Mouse (Mus musculus) stomach, embryonic 15.5 days (tissue): Measurements from ENCODE around the gene Elovl6. TPM values are rescaled to one million over a fixed set of nuclear protein-coding genes. Genes with fewer than 3 reads are reported as not detected.

Source experiments
- ATAC-seq: fragments of 200-750 bp; cut with Nextera tagmentation; 2 replicates; pipeline ENCODE4 v1.8.0; 2017; ENCODE audit warnings: low read depth, moderate number of reproducible peaks, moderate TSS enrichment; ENCODE audit not compliant: insufficient read depth, low FRiP score
- H3K27ac ChIP-seq: fragments of 300-500 bp; sonication (generic); 2 replicates; pipeline ENCODE4 v1.5.1; 2015; ENCODE audit warnings: mild to moderate bottlenecking, inconsistent platforms
- H3K27me3 ChIP-seq: fragments of 300-500 bp; sonication (generic); replicated peaks from 2 replicates; pipeline ENCODE4 v1.6.1; 2015; ENCODE audit warnings: inconsistent platforms
- H3K36me3 ChIP-seq: fragments of 300-500 bp; sonication (generic); 2 replicates; pipeline ENCODE4 v1.6.1; 2015; ENCODE audit warnings: inconsistent platforms
- H3K4me1 ChIP-seq: fragments of 300-500 bp; sonication (generic); 2 replicates; pipeline ENCODE4 v1.6.1; 2015; ENCODE audit warnings: inconsistent platforms
- H3K4me2 ChIP-seq: fragments of 300-500 bp; sonication (generic); 2 replicates; pipeline ENCODE4 v1.6.1; 2015; ENCODE audit warnings: mild to moderate bottlenecking, inconsistent platforms
- H3K4me3 ChIP-seq: fragments of 300-500 bp; sonication (generic); replicated peaks from 2 replicates; pipeline ENCODE4 v1.5.1; 2015; ENCODE audit warnings: inconsistent platforms
- H3K9ac ChIP-seq: fragments of 300-500 bp; sonication (generic); 2 replicates; pipeline ENCODE4 v1.6.1; 2015; ENCODE audit warnings: inconsistent platforms
- H3K9me3 ChIP-seq: fragments of 300-500 bp; sonication (generic); 2 replicates; pipeline ENCODE4 v1.6.1; 2016; ENCODE audit warnings: inconsistent platforms
- WGBS: fragments of 180-500 bp; shearing (Covaris S2); methylation state at CpG from one replicate; pipeline ENCODE4 v1.1.7; 2015; 5-methylcytosine and 5-hydroxymethylcytosine counted together
- polyA plus RNA-seq: library from polyadenylated mRNA; unstranded; fragments of >200 nt; fragmentation: Nextera tagmentation; extraction: Ambion mirVana; gene quantifications from 2 replicates; pipeline ENCODE4 v1.2.1, GENCODE M21; 2015

Gene Elovl6
- polyA plus RNA-seq, 1 experiment from 2014 or later: 41.2 TPM

DNA sequence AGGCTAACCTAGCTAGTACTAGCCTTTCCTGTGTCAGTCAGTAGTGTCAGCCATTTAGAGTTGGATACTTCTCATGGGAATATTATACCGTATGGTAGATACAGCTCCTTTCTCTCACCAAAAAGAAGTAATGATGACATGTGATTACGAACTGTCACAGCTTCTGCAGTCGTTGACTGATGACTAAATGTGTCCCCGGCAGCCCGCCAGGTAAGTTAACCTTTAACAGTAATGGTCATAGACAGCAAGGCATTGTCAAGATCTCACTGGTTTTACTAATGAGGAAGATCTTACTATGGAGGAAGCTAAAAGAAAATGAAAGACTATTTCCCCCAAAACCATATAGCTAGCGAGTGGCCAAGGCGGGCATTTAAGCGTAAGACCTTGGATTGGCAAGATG lies 38.8 kb downstream of the Elovl6 start:
- Histone ChIP-seq H3K36me3 (no peaks in the 10 kb centered on the region), H3K4me1 (0 out of 2 replicates have a peak, but pooled peaks cover 3% of the 10 kb centered on the region), H3K27ac (no peak overlapping the region), H3K4me2 (no peak overlapping the region), H3K9ac (no peak overlapping the region), H3K27me3 (no peaks in the 10 kb centered on the region), H3K4me3 (no peak overlapping the region), H3K9me3 (no peaks in the 10 kb centered on the region)
- ATAC-seq: no peak
- 88% methylated on average over 8 of the region's 8 CpGs for WGBS

DNA sequence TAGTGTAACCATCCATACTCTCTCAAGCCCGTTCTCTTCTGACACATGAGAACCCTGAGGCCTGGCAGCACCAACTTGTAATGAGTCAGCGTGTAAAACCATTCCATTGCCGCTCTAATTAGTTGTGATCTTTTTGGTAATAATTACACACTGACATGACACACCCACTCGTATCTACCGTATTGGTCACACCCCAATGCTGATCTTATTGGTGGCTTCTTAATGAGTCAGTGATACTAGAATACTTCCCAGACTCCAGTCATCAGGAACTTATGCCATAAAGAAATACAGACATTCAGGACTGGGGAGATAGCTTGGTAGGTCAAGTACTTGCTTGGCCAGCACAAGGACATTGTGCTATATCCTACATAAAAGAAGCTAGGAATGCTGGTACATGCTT lies 39.5 kb downstream of the Elovl6 start:
- H3K4me2 ChIP-seq: no peak overlapping the region
- WGBS: 86% methylated on average over 5 of the region's 5 CpGs
- H3K4me3 ChIP-seq: no peak overlapping the region
- no peaks in the 10 kb centered on the region for H3K27me3 ChIP-seq
- no peak overlapping the region for H3K27ac ChIP-seq
- ATAC-seq: no peak
- no peaks in the 10 kb centered on the region for H3K9me3 ChIP-seq
- H3K4me1 ChIP-seq: 0 out of 2 replicates have a peak, but pooled peaks cover 3% of the 10 kb centered on the region
- H3K9ac ChIP-seq: no peak overlapping the region
- H3K36me3 ChIP-seq: 0 out of 2 replicates have a peak, but pooled peaks cover 3% of the 10 kb centered on the region

DNA sequence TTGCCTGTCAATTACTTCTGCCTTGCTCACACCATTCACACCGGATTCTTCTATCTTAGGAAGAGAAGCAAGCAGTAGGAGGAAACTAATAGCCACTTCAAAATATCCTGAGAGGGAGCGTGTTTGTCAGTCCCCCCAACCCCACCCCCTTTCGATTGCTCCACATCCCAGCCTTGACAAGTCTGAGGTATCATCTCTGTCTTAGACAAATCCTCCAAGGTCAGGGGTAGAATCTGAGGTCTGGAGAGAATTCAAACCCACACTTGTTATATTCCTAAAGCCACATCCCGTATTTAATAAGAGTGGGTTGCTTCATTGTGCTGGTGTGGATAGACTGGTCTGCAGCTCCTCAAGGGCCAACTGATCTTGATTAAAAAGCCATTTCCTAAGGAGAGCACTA lies 40.8 kb downstream of the Elovl6 start:
- H3K36me3 ChIP-seq: 0 out of 2 replicates have a peak, but pooled peaks cover 4% of the 10 kb centered on the region
- no peaks in the 10 kb centered on the region for H3K9me3 ChIP-seq
- no peak overlapping the region for H3K4me3 ChIP-seq
- no peaks in the 10 kb centered on the region for H3K27me3 ChIP-seq
- no peak for ATAC-seq
- 0 out of 2 replicates have a peak, but pooled peaks cover 3% of the 10 kb centered on the region for H3K4me1 ChIP-seq
- no peak overlapping the region for H3K27ac ChIP-seq
- 81% methylated on average over 4 of the region's 4 CpGs for WGBS
- no peak overlapping the region for H3K4me2 ChIP-seq
- no peak overlapping the region for H3K9ac ChIP-seq

DNA sequence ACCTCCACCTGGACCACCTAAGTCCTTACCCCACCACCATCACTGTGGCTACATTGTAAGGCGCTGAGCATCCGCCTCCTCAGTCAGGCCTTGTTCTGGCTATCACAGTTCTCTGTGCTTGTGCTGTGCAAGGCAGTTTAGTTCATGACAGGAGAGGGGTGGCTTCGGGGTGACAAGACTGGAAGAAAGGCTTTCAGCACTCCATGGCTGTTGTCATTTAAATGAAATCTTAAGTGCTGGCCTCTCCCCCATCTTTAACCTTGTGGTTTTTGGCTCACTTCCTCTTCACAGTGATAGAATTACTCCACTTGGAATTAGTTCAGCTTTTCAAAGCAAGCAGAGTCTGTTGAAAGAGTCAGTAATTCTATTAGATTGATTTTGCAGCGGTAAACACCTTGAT lies 41.5 kb downstream of the Elovl6 start:
- no peaks in the 10 kb centered on the region for H3K9me3 ChIP-seq
- WGBS: 86% methylated on average over 4 of the region's 4 CpGs

DNA sequence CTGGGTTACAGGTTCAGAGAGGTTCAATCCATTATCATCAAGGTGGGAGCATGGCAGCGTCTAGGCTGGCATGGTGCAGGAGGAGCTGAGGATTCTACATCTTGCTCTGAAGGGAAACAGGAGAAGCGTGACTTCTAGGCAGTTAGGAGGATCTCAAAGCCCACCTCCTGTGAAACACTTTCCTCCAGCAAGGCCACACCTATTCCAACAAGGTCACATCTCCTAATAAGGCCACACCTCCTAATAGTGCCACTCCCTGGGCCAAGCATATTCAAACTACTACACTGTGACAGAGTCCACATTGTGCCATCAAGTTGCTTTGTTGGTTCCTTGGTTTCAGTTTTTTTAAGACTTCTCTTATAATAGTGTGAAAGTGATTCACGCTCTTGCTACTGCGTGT lies 42.9 kb downstream of the Elovl6 start:
- no peak overlapping the region for H3K4me2 ChIP-seq
- no peak overlapping the region for H3K9ac ChIP-seq
- no peaks in the 10 kb centered on the region for H3K27me3 ChIP-seq
- H3K4me1 ChIP-seq: 0 out of 2 replicates have a peak, but pooled peaks cover 3% of the 10 kb centered on the region
- no peak overlapping the region for H3K27ac ChIP-seq
- no peaks in the 10 kb centered on the region for H3K9me3 ChIP-seq
- H3K4me3 ChIP-seq: no peak overlapping the region
- H3K36me3 ChIP-seq: 0 out of 2 replicates have a peak, but pooled peaks cover 4% of the 10 kb centered on the region
- no peak for ATAC-seq
- 94% methylated on average over 4 of the region's 4 CpGs for WGBS

More for the DNA sequence above, 41.5 kb downstream of the Elovl6 start:
- H3K27ac ChIP-seq: no peak overlapping the region
- H3K4me3 ChIP-seq: no peak overlapping the region
- 0 out of 2 replicates have a peak, but pooled peaks cover 4% of the 10 kb centered on the region for H3K36me3 ChIP-seq
- no peak for ATAC-seq
- no peak overlapping the region for H3K9ac ChIP-seq
- no peak overlapping the region for H3K4me2 ChIP-seq
- H3K4me1 ChIP-seq: 0 out of 2 replicates have a peak, but pooled peaks cover 3% of the 10 kb centered on the region
- H3K27me3 ChIP-seq: no peaks in the 10 kb centered on the region

DNA sequence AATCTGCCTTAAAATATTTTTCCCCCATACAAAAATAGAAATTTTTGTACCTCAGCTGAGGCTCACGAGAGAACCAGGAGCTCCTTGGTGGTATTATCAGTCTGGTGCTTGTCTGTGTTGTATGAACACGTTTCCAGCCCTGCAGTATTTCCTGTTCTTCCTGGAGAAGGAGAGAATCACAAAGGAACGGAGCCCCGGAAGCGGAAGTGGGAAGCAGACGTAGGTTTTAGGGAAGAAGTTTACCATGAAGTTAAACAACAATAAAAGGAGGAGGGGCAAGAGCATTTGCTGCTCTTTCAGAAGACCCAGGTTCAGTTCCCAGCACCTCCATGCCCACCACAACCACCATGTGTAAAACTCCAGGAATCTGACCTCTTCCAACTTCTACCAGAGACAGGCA lies 44.4 kb downstream of the Elovl6 start:
- Histone ChIP-seq H3K4me1 (0 out of 2 replicates have a peak, but pooled peaks cover 3% of the 10 kb centered on the region), H3K4me2 (no peak overlapping the region), H3K27ac (no peak overlapping the region), H3K36me3 (0 out of 2 replicates have a peak, but pooled peaks cover 4% of the 10 kb centered on the region), H3K4me3 (no peak overlapping the region), H3K27me3 (no peaks in the 10 kb centered on the region), H3K9ac (no peak overlapping the region), H3K9me3 (no peaks in the 10 kb centered on the region)
- ATAC-seq: no peak
- 91% methylated on average over 6 of the region's 6 CpGs for WGBS

DNA sequence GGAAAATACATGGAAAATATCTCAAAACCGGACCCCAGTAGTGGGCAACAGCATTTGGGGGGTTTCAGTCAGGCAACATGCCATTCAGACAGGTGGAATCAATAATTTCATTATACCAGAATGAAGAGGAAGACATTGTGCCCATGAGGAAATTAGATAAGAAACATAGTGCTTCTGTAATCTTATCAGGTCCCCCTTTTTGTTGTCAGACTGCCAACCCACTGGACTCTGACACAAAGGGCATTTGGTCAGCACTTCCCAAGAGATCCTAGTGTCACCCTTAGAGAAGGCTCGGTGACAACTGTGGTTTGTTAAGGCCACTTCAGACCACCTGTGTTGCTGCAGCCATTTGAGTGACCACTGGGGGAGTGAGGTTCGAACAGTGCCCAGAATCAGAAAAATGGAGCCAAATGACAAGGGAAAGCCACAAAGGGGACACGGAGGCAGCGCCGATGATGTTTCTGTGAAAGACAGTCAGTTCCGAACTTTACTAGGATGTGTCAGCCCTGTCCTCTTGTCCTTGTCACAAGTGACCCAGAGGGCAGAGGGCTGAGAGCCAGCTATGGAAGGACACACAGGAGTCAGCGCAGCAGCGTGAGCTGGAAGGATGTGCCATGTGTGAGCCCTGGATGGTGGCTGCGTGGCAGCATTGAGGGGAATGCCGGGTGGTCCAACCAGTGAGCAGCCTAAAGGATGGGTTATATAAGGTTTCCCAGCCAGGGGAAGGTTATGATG lies 46.8 kb downstream of the Elovl6 start:
- H3K27me3 ChIP-seq: no peaks in the 10 kb centered on the region
- no peaks in the 10 kb centered on the region for H3K4me1 ChIP-seq
- H3K9ac ChIP-seq: no peak overlapping the region
- no peak for ATAC-seq
- H3K27ac ChIP-seq: no peak overlapping the region
- H3K4me3 ChIP-seq: no peak overlapping the region
- no peaks in the 10 kb centered on the region for H3K9me3 ChIP-seq
- no peak overlapping the region for H3K4me2 ChIP-seq
- 0 out of 2 replicates have a peak, but pooled peaks cover 4% of the 10 kb centered on the region for H3K36me3 ChIP-seq
- 88% methylated on average over 11 of the region's 11 CpGs for WGBS

DNA sequence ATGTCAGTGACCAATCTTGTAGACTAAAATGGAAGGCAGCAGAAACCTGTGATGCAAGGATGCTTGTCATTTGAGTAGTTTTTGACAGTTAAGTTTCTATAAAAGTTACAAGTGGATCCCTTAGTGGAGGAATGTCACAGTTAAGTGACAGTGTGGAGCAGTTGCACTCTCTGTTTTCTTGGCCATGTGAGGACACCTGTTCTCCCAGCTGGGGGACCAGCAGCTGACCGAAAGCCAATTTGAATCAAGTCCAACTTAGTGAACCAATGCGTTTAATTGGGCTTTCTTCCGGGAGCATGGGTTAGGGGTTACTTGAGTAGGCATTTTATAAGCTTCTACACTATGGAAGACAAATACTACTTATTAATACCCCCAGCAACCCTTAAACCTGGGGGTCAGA lies 48.9 kb downstream of the Elovl6 start:
- H3K9ac ChIP-seq: no peak overlapping the region
- H3K9me3 ChIP-seq: no peaks in the 10 kb centered on the region
- no peak overlapping the region for H3K27ac ChIP-seq
- H3K27me3 ChIP-seq: no peaks in the 10 kb centered on the region
- H3K4me3 ChIP-seq: no peak overlapping the region
- H3K4me1 ChIP-seq: no peaks in the 10 kb centered on the region
- H3K36me3 ChIP-seq: 0 out of 2 replicates have a peak, but pooled peaks cover 4% of the 10 kb centered on the region
- 80% methylated on average over 3 of the region's 3 CpGs for WGBS
- no peak for ATAC-seq
- H3K4me2 ChIP-seq: no peak overlapping the region

DNA sequence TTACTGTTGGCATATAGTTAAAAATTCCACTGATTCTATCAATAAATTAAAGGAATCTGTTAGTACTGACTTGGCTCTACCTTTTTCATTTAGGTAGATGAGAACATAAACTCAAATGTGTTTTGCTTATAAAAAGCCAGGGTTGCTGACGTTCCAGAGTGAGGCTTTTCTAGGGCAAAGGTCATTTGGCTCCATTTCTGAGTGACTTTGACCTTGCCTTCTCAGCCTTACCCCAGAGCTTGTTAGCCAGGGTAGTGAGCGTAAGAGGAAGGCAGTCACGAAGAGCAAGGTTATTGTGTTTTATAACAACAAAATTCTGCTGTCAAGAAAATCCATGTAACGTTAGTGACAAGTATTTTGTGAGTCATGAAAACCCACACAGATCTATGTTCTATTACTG lies 50.3 kb downstream of the Elovl6 start:
- Histone ChIP-seq H3K9me3 (no peaks in the 10 kb centered on the region), H3K27me3 (no peaks in the 10 kb centered on the region), H3K36me3 (no peaks in the 10 kb centered on the region), H3K27ac (no peak overlapping the region), H3K4me2 (no peak overlapping the region), H3K4me1 (no peaks in the 10 kb centered on the region), H3K4me3 (no peak overlapping the region), H3K9ac (no peak overlapping the region)
- 64% methylated on average over 4 of the region's 4 CpGs for WGBS
- ATAC-seq: no peak

DNA sequence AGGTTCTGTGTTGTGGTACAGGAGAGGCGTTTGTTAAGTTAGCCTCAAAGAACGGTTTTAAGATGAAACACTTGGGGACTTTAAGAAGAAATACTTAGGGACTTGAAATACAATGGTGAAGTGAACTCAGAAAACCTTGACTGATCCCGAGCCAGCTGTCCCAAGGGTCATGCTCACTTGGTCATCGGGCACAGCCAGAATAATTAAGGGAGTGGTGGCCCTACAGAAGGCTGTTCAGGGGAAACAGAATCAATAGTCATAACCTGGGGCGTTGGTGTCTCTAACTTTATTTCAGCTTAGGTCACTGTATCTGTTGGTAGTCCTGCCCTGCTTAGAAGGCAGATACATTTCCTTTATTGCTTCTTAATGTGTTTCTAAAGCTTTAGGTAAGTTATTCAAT lies 51.1 kb downstream of the Elovl6 start:
- no peak overlapping the region for H3K9ac ChIP-seq
- H3K4me2 ChIP-seq: no peak overlapping the region
- no peaks in the 10 kb centered on the region for H3K36me3 ChIP-seq
- H3K27me3 ChIP-seq: no peaks in the 10 kb centered on the region
- no peak overlapping the region for H3K4me3 ChIP-seq
- no peak overlapping the region for H3K27ac ChIP-seq
- no peak for ATAC-seq
- H3K9me3 ChIP-seq: no peaks in the 10 kb centered on the region
- no peaks in the 10 kb centered on the region for H3K4me1 ChIP-seq
- 78% methylated on average over 5 of the region's 5 CpGs for WGBS

DNA sequence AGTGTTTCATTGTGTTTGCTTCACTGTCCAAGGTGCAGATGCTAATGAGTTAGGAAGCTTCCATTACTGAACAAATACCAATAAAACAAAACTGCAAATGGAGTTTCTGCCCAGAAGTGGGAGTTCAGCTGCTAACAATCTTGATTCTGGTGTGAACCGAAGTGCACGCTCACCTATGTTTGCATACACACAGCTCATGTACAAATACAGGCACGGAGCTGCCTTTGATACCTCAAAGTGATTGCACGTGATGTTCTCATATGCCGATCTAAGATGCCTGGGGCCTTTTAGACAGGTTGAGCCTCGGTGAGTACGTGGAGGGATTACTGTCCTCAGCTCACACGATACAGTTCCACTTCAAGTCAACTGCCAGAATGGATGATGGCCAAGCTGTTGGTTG lies 55.8 kb downstream of the Elovl6 start:
- 75% methylated on average over 8 of the region's 8 CpGs for whole genome bisulfite sequencing
- Histone ChIP-seq H3K4me3 (no peak overlapping the region), H3K4me1 (no peaks in the 10 kb centered on the region), H3K27ac (no peak overlapping the region), H3K36me3 (no peaks in the 10 kb centered on the region), H3K9me3 (no peaks in the 10 kb centered on the region), H3K4me2 (no peak overlapping the region), H3K27me3 (no peaks in the 10 kb centered on the region), H3K9ac (no peak overlapping the region)
- no peak for ATAC-seq

DNA sequence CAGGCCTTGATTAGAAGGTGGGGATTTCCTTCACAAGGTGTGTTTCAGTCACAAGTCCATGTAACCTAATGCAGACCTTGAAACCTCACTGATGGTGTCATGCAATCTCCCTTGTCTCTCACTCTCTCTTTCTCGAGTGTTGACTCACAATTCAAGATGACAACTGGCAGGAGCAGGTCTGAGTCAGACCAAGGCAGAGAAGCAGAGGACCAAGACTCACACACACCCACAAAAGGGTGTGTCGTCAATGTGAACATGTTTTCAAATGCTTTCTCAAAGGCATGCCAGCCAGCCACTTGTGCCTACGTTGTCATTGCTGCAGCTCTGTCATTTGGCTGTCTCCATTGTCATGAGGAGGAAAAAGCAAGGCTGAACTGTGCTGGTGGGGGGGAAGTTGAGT lies 56.6 kb downstream of the Elovl6 start:
- no peak overlapping the region for H3K27ac ChIP-seq
- 66% methylated on average over 3 of the region's 3 CpGs for WGBS
- H3K9ac ChIP-seq: no peak overlapping the region
- no peak for ATAC-seq
- H3K27me3 ChIP-seq: no peaks in the 10 kb centered on the region
- H3K4me2 ChIP-seq: no peak overlapping the region
- no peaks in the 10 kb centered on the region for H3K9me3 ChIP-seq
- no peak overlapping the region for H3K4me3 ChIP-seq
- H3K36me3 ChIP-seq: no peaks in the 10 kb centered on the region
- no peaks in the 10 kb centered on the region for H3K4me1 ChIP-seq
